Mouse (Mus musculus) embryonic facial prominence, embryonic 11.5 days (tissue): Measurements from ENCODE around the gene Mpo. TPM values are rescaled to one million over a fixed set of nuclear protein-coding genes. Genes with fewer than 3 reads are reported as not detected.

Source experiments
- ATAC-seq: fragments of 200-750 bp; cut with Nextera tagmentation; replicated peaks from 2 replicates; pipeline ENCODE4 v1.8.0; 2017; ENCODE audit warnings: low read depth; ENCODE audit not compliant: insufficient number of reproducible peaks, low FRiP score, low TSS enrichment
- DNase-seq: peaks from one replicate; pipeline ENCODE4 v3.0.0-alpha.2; 2015; ENCODE audit warnings: low spot score
- H3K27ac ChIP-seq: fragments of 300-500 bp; sonication (generic); replicated peaks from 2 replicates; pipeline ENCODE4 v1.5.1; 2014; ENCODE audit warnings: mild to moderate bottlenecking, low read depth, low read length, control low read depth
- H3K27me3 ChIP-seq: fragments of 300-500 bp; sonication (generic); 2 replicates; pipeline ENCODE4 v1.6.1; 2014; ENCODE audit warnings: mild to moderate bottlenecking, low read length, moderate library complexity, mixed read lengths; ENCODE audit not compliant: control insufficient read depth, insufficient read depth
- H3K36me3 ChIP-seq: fragments of 300-500 bp; sonication (generic); replicated peaks from 2 replicates; pipeline ENCODE4 v1.6.1; 2014; ENCODE audit warnings: low read depth, mild to moderate bottlenecking, low read length, moderate library complexity, mixed read lengths; ENCODE audit not compliant: control insufficient read depth, insufficient read depth
- H3K4me1 ChIP-seq: fragments of 300-500 bp; sonication (generic); 2 replicates; pipeline ENCODE4 v1.6.1; 2014; ENCODE audit warnings: low read length, mixed read lengths; ENCODE audit not compliant: control insufficient read depth, insufficient read depth
- H3K4me2 ChIP-seq: fragments of 300-500 bp; sonication (generic); 2 replicates; pipeline ENCODE4 v1.6.1; 2014; ENCODE audit warnings: low read depth, mild to moderate bottlenecking, control low read depth, low read length, moderate library complexity
- H3K4me3 ChIP-seq: fragments of 300-500 bp; sonication (generic); 2 replicates; pipeline ENCODE4 v1.5.1; 2014; ENCODE audit warnings: low read depth, low read length, control low read depth
- H3K9ac ChIP-seq: fragments of 300-500 bp; sonication (generic); replicated peaks from 2 replicates; pipeline ENCODE4 v1.6.1; 2014; ENCODE audit warnings: mild to moderate bottlenecking, control low read depth, low read length
- H3K9me3 ChIP-seq: fragments of 300-500 bp; sonication (generic); replicated peaks from 2 replicates; pipeline ENCODE4 v1.6.1; 2016; ENCODE audit warnings: mild to moderate bottlenecking, low read length, inconsistent platforms, mixed read lengths; ENCODE audit not compliant: control insufficient read depth
- WGBS: fragments of 180-500 bp; shearing (Covaris S2); extraction: QIAGEN DNeasy Blood & Tissue Kit; methylation state at CpG from one replicate; pipeline ENCODE4 v1.1.7; 2014; 5-methylcytosine and 5-hydroxymethylcytosine counted together
- polyA plus RNA-seq: library from polyadenylated mRNA; unstranded; fragments of >200 nt; fragmentation: Nextera tagmentation; extraction: Ambion mirVana; gene quantifications from 2 replicates; pipeline ENCODE4 v1.2.1, GENCODE M21; 2014

The Mpo gene
- polyA plus RNA-seq, 1 experiment from 2014 or later, result 7.2 TPM

DNA sequence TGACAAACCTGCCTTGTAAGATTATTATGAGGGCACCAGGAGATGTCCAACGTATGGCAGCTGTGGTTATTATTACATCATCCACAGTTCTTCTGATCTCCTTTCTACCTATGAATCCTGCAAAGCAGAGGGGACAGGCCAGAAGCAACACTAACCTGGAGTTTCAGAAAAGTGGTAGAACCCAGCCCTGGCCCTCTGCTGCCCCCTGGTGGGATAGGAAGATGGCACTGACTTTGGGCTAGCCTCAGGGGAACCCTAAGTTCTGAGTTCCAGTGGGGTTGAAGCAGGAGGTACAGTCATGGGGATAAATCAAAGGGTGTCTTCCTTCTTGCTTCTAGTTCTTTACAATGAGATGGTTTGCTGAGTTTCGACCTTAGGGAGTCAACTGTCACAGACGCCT, 22.4 kb upstream of the Mpo start:
- Histone ChIP-seq H3K4me1 (no peaks in the 10 kb centered on the region), H3K9ac (no peak overlapping the region), H3K36me3 (no peaks in the 10 kb centered on the region), H3K4me2 (no peak overlapping the region), H3K27me3 (peaks cover 9% of the 10 kb centered on the region; the same call in 1 of the 2 replicates), H3K4me3 (no peak overlapping the region), H3K27ac (no peak overlapping the region), H3K9me3 (no peaks in the 10 kb centered on the region)
- whole genome bisulfite sequencing, result 55% methylated on average over 3 of the region's 3 CpGs
- ATAC-seq (no peak), DNase-seq (peak; percentile 70)

- no peak overlapping the region for H3K9ac ChIP-seq
- H3K27me3 ChIP-seq, result no peaks in the 10 kb centered on the region
- DNase-seq, result no peak
- ATAC-seq, result no peak
- H3K27ac ChIP-seq, result no peak overlapping the region
- H3K4me3 ChIP-seq, result no peak overlapping the region
- no peaks in the 10 kb centered on the region for H3K9me3 ChIP-seq
- no peaks in the 10 kb centered on the region; the same call in 1 of the 2 replicates for H3K4me1 ChIP-seq
- no peaks in the 10 kb centered on the region for H3K36me3 ChIP-seq
- WGBS, result 94% methylated on average over 3 of the region's 3 CpGs
- H3K4me2 ChIP-seq, result no peak overlapping the region
Observed at GRCm38 (mm10) chr11:87772354-87772753, 21.0 kb upstream of the Mpo start.

DNA sequence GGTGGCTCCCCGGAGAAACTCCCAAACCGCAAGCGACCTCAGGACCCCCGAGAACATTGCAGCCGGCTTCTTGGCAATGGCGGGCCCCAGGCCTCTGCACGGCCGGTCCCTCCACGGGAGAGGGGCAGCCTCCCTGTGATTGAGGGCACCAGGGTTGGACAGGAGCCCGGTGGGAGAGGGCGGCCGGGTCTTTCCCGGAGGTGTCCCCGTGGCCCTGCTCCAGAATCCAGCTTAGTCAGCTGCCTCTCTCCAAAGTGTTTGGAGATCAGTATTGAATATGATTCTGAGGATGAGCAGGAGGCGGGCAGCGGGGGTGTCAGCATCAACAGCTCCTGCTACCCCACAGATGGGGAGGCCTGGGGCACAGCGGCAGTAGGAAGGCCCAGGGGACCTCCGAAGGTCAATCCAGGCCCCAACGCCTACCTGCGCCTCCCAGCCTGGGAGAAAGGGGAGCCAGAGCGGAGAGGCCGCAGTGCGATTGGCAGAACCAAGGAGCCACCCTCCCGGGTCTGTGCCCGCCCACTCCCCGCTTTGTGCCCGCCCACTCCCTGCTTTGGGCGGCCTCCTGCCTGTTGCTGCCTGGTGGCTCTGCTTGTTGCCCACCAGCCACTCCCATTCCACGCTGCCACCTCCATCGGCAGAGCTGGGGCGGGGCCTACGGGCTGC, 15.1 kb upstream of the Mpo start:
- peak overlapping the region; percentile 65 for H3K9ac ChIP-seq
- H3K36me3 ChIP-seq, result no peaks in the 10 kb centered on the region
- H3K4me1 ChIP-seq, result no peaks in the 10 kb centered on the region; the same call in 1 of the 2 replicates
- DNase-seq (peak; percentile 88), ATAC-seq (peak; percentile 82)
- no peak overlapping the region for H3K27ac ChIP-seq
- peak overlapping the region; percentile 29 for H3K4me3 ChIP-seq
- WGBS, result 9% methylated on average over 27 of the region's 32 CpGs
- no peaks in the 10 kb centered on the region for H3K27me3 ChIP-seq
- peak overlapping the region; percentile 81 for H3K4me2 ChIP-seq
- H3K9me3 ChIP-seq, result no peaks in the 10 kb centered on the region

DNA sequence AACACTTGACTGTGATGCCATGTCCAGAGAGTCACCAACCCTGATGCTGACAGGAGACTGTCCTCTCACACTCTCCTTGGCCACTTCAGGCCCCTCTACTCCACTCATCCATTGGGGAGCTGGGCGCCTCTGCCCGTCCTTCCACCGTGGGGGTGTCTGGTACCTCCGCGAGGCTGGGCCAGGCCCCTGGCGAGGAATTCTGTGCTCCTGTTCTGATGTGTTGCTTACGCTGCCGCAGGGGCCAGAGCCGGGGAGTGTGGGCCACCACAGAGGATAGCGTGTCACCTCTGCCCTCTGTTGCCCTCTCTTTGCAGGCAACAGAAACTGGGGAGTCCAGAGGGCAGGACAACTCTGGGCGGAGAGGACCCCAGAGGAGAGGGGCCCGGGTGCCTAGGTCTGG, 14.5 kb upstream of the Mpo start:
- Histone ChIP-seq H3K27ac (no peak overlapping the region), H3K27me3 (no peaks in the 10 kb centered on the region)

GRCm38 (mm10) chr11:87779392-87779791, 14.0 kb upstream of the Mpo start:
- no peaks in the 10 kb centered on the region for H3K27me3 ChIP-seq
- WGBS, result 83% methylated on average over 4 of the region's 4 CpGs

More for the DNA sequence above, 14.5 kb upstream of the Mpo start:
- no peaks in the 10 kb centered on the region for H3K9me3 ChIP-seq
- H3K4me1 ChIP-seq, result no peaks in the 10 kb centered on the region; the same call in 1 of the 2 replicates
- no peak overlapping the region for H3K4me3 ChIP-seq
- ATAC-seq (0 out of 2 replicates have a peak, but pooled peaks have one; percentile 1), DNase-seq (no peak)
- peak overlapping the region; percentile 81 for H3K4me2 ChIP-seq
- peak overlapping the region; percentile 65; the same call in 1 of the 2 replicates for H3K9ac ChIP-seq
- 29% methylated on average over 12 of the region's 12 CpGs for WGBS
- H3K36me3 ChIP-seq, result no peaks in the 10 kb centered on the region

DNA sequence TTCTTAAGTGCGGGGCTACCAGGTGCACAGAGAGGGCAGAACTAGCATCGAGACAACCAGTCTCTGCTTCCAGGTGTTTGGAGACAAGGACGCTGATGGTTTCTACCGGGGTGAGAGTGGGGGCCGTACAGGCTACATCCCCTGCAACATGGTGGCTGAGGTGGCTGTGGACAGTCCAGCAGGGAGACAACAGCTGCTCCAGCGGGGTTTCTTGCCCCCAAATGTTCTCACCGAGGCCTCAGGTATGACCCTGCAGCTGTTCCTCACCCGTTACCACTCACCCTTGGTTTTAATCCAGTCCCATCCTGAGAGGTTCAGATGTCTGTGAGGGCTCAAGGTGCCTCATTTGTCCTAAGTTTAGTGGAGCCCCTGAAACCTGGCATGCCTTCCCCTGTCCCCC, 13.3 kb upstream of the Mpo start:
- Histone ChIP-seq H3K27me3 (no peaks in the 10 kb centered on the region), H3K27ac (no peak overlapping the region), H3K9ac (no peak overlapping the region), H3K4me3 (no peak overlapping the region), H3K4me2 (no peak overlapping the region), H3K9me3 (no peaks in the 10 kb centered on the region), H3K36me3 (no peaks in the 10 kb centered on the region), H3K4me1 (no peaks in the 10 kb centered on the region; the same call in 1 of the 2 replicates)
- no peak for ATAC-seq
- WGBS, result 86% methylated on average over 8 of the region's 8 CpGs
- DNase-seq, result no peak

More at GRCm38 (mm10) chr11:87779392-87779791, 14.0 kb upstream of the Mpo start:
- no peak for ATAC-seq
- H3K36me3 ChIP-seq, result no peaks in the 10 kb centered on the region
- no peak for DNase-seq
- H3K27ac ChIP-seq, result no peak overlapping the region
- H3K9me3 ChIP-seq, result no peaks in the 10 kb centered on the region
- H3K4me2 ChIP-seq, result no peak overlapping the region
- no peaks in the 10 kb centered on the region; the same call in 1 of the 2 replicates for H3K4me1 ChIP-seq
- H3K9ac ChIP-seq, result no peak overlapping the region
- H3K4me3 ChIP-seq, result no peak overlapping the region

DNA sequence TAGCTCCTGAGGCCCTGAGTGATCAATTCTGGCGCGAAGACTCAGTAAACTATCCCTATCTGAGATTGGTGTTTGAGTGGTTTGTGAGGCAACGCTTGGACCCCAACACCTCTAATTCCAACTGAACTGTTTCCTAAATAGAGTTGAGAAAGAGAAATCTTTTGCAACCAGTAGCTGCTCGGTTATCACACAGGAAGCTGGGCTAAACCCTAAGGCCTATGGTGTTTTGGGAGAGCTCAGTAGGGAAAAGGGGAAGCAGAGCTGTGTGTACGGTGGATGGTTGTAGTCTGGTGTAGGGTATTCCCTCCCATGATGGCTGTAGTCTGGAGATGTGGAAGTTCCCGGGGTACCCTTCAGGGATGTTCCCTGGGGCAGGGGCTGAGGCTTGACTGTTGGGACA, 3.3 kb upstream of the Mpo start:
- Histone ChIP-seq H3K4me3 (no peak overlapping the region), H3K27ac (no peak overlapping the region), H3K4me2 (no peak overlapping the region), H3K36me3 (no peaks in the 10 kb centered on the region), H3K27me3 (no peaks in the 10 kb centered on the region), H3K9ac (no peak overlapping the region), H3K4me1 (no peaks in the 10 kb centered on the region), H3K9me3 (no peaks in the 10 kb centered on the region)
- WGBS, result 86% methylated on average over 6 of the region's 6 CpGs
- DNase-seq, result no peak
- no peak for ATAC-seq

DNA sequence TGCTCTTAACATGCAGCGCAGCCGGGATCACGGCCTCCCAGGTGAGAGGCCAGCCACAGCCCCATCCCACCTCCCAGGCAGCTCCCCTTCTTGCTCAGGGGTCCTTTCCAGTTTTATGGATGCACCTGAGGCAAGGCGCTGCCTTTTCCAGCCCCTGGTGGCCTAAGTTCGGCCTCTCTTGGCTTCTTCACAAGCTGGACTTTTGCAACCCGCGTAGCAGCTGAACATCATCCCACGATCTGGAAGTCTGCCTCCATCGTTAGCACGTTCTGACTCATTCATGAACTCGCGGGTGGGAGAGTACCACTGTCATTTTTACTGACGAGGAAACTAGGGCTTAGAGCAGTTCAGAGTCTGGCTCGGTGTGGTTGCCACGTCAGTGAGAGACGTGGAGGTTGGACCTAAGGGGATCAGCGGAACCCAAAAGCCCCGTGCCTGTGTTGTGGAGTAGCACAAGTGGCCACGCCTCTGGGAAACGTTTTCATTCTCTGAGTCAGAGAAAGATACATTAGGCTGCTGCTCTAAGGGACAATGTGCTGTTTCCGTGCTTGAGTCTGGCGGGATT, 8.4 kb downstream of the Mpo start:
- Histone ChIP-seq H3K9me3 (no peaks in the 10 kb centered on the region), H3K9ac (no peak overlapping the region), H3K27ac (no peak overlapping the region), H3K4me3 (no peak overlapping the region), H3K4me2 (no peak overlapping the region), H3K4me1 (no peaks in the 10 kb centered on the region), H3K27me3 (no peaks in the 10 kb centered on the region), H3K36me3 (no peaks in the 10 kb centered on the region)
- ATAC-seq, result no peak
- WGBS, result 84% methylated on average over 22 of the region's 22 CpGs
- DNase-seq, result no peak
